Mouse (Mus musculus) kidney, adult 18-20 months (tissue): ENCODE measurements around the gene Oprd1.

Experiments used
- DNase-seq: peaks from one replicate; pipeline ENCODE4 v3.0.0; 2021

The Oprd1 gene

GRCm38 (mm10) chr4:132133381-132133780 is 10.9 kb downstream of the Oprd1 start:
- no peak for DNase-seq

- no peak for DNase-seq
Measured at GRCm38 (mm10) chr4:132132297-132132696, 12.0 kb downstream of the Oprd1 start.

GRCm38 (mm10) chr4:132131790-132132189 is 12.5 kb downstream of the Oprd1 start:
- DNase-seq: no peak

GRCm38 (mm10) chr4:132131116-132131515 is 13.2 kb downstream of the Oprd1 start:
- DNase-seq: no peak

GRCm38 (mm10) chr4:132130645-132131044 is 13.6 kb downstream of the Oprd1 start:
- DNase-seq: no peak

GRCm38 (mm10) chr4:132130134-132130533 is 14.2 kb downstream of the Oprd1 start:
- no peak for DNase-seq

GRCm38 (mm10) chr4:132128997-132129636 is 15.2 kb downstream of the Oprd1 start:
- no peak for DNase-seq

GRCm38 (mm10) chr4:132127091-132127490 is 17.2 kb downstream of the Oprd1 start:
- peak; percentile 47 for DNase-seq

GRCm38 (mm10) chr4:132123166-132123565 is 21.1 kb downstream of the Oprd1 start:
- DNase-seq: no peak

GRCm38 (mm10) chr4:132121674-132122073 is 22.6 kb downstream of the Oprd1 start:
- DNase-seq: no peak

GRCm38 (mm10) chr4:132119566-132119965 is 24.7 kb downstream of the Oprd1 start:
- no peak for DNase-seq

- no peak for DNase-seq
Measured at GRCm38 (mm10) chr4:132116315-132116714, 28.0 kb downstream of the Oprd1 start.

GRCm38 (mm10) chr4:132113411-132114095 is 30.7 kb downstream of the Oprd1 start:
- DNase-seq: no peak

- DNase-seq: no peak
Measured at GRCm38 (mm10) chr4:132111227-132111626, 33.1 kb downstream of the Oprd1 start.

GRCm38 (mm10) chr4:132108221-132108620 is 36.1 kb downstream of the Oprd1 start:
- DNase-seq: no peak

GRCm38 (mm10) chr4:132101152-132101551 is 43.1 kb downstream of the Oprd1 start:
- no peak for DNase-seq

- DNase-seq: no peak
Measured at GRCm38 (mm10) chr4:132099548-132099947, 44.7 kb downstream of the Oprd1 start.

GRCm38 (mm10) chr4:132095043-132095442 is 49.2 kb downstream of the Oprd1 start:
- DNase-seq: no peak

- DNase-seq: no peak
Measured at GRCm38 (mm10) chr4:132093928-132094327, 50.4 kb downstream of the Oprd1 start.

GRCm38 (mm10) chr4:132093136-132093535 is 51.1 kb downstream of the Oprd1 start:
- DNase-seq: no peak

- peak; percentile 58 for DNase-seq
Measured at GRCm38 (mm10) chr4:132088921-132089320, 55.4 kb downstream of the Oprd1 start.

- no peak for DNase-seq
Measured at GRCm38 (mm10) chr4:132085114-132085513, 59.2 kb downstream of the Oprd1 start.

- no peak for DNase-seq
Measured at GRCm38 (mm10) chr4:132080492-132080983, 63.7 kb downstream of the Oprd1 start.

- DNase-seq: peak; percentile 82
Measured at GRCm38 (mm10) chr4:132079555-132080275, 64.6 kb downstream of the Oprd1 start.
